Mouse (Mus musculus) hindbrain, embryonic 15.5 days (tissue): ENCODE data around the gene Cdv3. TPM values are rescaled to one million over a fixed set of nuclear protein-coding genes. Genes with fewer than 3 reads are reported as not detected.

Source experiments
- ATAC-seq: fragments of 200-750 bp; cut with Nextera tagmentation; 2 replicates; pipeline ENCODE4 v1.8.0; 2017; ENCODE audit warnings: low read depth, moderate number of reproducible peaks, moderate TSS enrichment; ENCODE audit not compliant: low FRiP score
- H3K27ac ChIP-seq: fragments of 300-500 bp; sonication (generic); replicated peaks from 2 replicates; pipeline ENCODE4 v1.5.1; 2015; ENCODE audit warnings: mild to moderate bottlenecking, inconsistent platforms
- H3K27me3 ChIP-seq: fragments of 300-500 bp; sonication (generic); 2 replicates; pipeline ENCODE4 v1.6.1; 2015; ENCODE audit warnings: control low read depth, inconsistent platforms
- H3K36me3 ChIP-seq: fragments of 300-500 bp; sonication (generic); 2 replicates; pipeline ENCODE4 v1.6.1; 2015; ENCODE audit warnings: control low read depth, inconsistent platforms
- H3K4me1 ChIP-seq: fragments of 300-500 bp; sonication (generic); replicated peaks from 2 replicates; pipeline ENCODE4 v1.6.1; 2015; ENCODE audit warnings: control low read depth, inconsistent platforms
- H3K4me2 ChIP-seq: fragments of 300-500 bp; sonication (generic); 2 replicates; pipeline ENCODE4 v1.6.1; 2015; ENCODE audit warnings: moderate library complexity, mild to moderate bottlenecking, inconsistent platforms
- H3K4me3 ChIP-seq: fragments of 300-500 bp; sonication (generic); 2 replicates; pipeline ENCODE4 v1.5.1; 2015; ENCODE audit warnings: mild to moderate bottlenecking, inconsistent platforms
- H3K9ac ChIP-seq: fragments of 300-500 bp; sonication (generic); 2 replicates; pipeline ENCODE4 v1.6.1; 2015; ENCODE audit warnings: inconsistent platforms
- H3K9me3 ChIP-seq: fragments of 300-500 bp; sonication (generic); 2 replicates; pipeline ENCODE4 v1.6.1; 2016; ENCODE audit warnings: control low read depth, inconsistent platforms
- WGBS: fragments of 180-500 bp; shearing (Covaris S2); methylation state at CpG from one replicate; pipeline ENCODE4 v1.1.7; 2015; 5-methylcytosine and 5-hydroxymethylcytosine counted together
- polyA plus RNA-seq: library from polyadenylated mRNA; unstranded; fragments of >200 nt; fragmentation: Nextera tagmentation; extraction: Ambion mirVana; gene quantifications from 2 replicates; pipeline ENCODE4 v1.2.1, GENCODE M21; 2015

Cdv3 gene
- polyA plus RNA-seq, 1 experiment from 2014 or later: 85.6 TPM

DNA sequence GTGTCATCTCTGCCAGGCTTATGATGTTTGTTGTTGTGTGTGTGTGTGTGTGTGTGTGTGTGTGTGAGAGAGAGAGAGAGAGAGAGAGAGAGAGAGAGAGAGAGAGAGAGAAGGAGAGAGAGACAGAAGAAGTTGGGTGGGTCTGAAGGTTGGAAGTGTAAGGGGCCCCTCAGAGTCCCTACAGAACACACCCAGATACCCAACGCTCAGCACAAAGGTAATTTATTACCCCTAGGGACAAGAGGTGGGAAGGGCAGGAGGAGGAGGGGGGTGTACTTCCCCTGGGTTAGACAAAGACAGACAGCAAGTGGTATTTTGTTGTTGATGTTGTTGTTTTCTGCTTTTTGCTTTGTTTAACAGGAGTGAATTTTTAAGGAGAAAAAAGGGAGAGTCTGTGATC, 20.0 kb upstream of the Cdv3 start:
- H3K27ac ChIP-seq: no peak overlapping the region
- no peak overlapping the region for H3K4me2 ChIP-seq
- no peaks in the 10 kb centered on the region for H3K9me3 ChIP-seq
- no peaks in the 10 kb centered on the region for H3K27me3 ChIP-seq
- H3K9ac ChIP-seq: no peak overlapping the region
- no peak for ATAC-seq
- WGBS: 22% methylated on average over 1 of the region's 1 CpGs
- H3K4me1 ChIP-seq: no peaks in the 10 kb centered on the region
- no peaks in the 10 kb centered on the region for H3K36me3 ChIP-seq
- H3K4me3 ChIP-seq: no peak overlapping the region

DNA sequence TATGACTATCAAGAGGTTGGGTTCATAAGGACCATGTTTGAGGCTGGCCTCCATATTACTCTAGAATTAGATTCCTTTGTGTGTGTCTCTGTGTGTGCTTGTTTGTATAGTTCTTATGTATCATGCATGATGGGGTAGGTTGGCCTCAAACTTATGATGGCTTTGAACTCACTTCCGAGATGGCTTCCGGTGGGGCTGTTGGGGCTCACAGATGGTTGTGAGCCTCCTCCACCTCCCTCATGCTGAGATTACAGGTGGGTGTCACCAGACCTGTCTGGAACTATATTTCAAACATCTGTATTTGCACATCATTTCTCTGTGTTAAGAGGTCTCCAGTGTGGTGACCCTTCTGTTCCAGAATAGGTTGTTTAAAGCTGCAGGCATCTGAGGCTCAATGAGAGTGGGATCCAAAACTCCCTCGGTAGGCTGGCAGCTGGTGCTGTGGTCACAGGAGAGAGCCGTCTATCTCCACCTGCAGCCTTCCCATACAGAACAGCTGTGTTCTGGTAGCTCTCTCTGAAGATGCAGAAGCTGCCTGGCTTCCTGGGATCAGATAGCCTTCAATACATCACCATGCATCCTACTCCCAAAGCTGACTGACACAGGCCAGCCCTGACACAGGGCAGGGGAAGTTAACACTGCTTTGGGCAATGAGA, 18.6 kb upstream of the Cdv3 start:
- H3K27ac ChIP-seq: no peak overlapping the region
- no peak overlapping the region for H3K9ac ChIP-seq
- no peaks in the 10 kb centered on the region for H3K27me3 ChIP-seq
- H3K4me1 ChIP-seq: 0 out of 2 replicates have a peak, but pooled peaks cover under 1% of the 10 kb centered on the region
- no peak for ATAC-seq
- no peaks in the 10 kb centered on the region for H3K9me3 ChIP-seq
- WGBS: 84% methylated on average over 4 of the region's 4 CpGs
- H3K36me3 ChIP-seq: no peaks in the 10 kb centered on the region
- no peak overlapping the region for H3K4me3 ChIP-seq
- no peak overlapping the region for H3K4me2 ChIP-seq

DNA sequence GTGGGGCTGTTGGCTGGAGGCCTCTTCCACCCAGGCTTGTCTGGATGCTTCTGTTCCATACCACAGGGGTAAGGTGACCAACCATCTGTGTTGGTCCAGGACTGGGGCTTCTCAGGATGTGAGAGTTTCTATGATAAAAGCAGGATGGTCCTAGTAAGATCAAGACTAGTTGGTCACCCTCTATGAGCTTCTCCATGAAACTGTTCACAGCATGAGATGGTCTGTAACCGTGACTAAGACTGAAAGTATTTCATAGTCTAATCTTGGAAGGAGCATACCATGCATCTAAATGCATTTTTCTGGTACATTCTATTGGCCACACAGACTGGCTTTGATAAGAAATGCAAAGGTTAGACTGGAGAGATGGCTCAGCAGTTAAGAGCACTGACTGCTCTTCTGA, 17.9 kb upstream of the Cdv3 start:
- no peak overlapping the region for H3K4me2 ChIP-seq
- 0 out of 2 replicates have a peak, but pooled peaks cover 7% of the 10 kb centered on the region for H3K4me1 ChIP-seq
- no peak overlapping the region for H3K9ac ChIP-seq
- no peaks in the 10 kb centered on the region for H3K36me3 ChIP-seq
- H3K9me3 ChIP-seq: no peaks in the 10 kb centered on the region
- 93% methylated on average over 1 of the region's 1 CpGs for WGBS
- no peak overlapping the region for H3K27ac ChIP-seq
- H3K27me3 ChIP-seq: no peaks in the 10 kb centered on the region
- ATAC-seq: no peak
- no peak overlapping the region for H3K4me3 ChIP-seq

DNA sequence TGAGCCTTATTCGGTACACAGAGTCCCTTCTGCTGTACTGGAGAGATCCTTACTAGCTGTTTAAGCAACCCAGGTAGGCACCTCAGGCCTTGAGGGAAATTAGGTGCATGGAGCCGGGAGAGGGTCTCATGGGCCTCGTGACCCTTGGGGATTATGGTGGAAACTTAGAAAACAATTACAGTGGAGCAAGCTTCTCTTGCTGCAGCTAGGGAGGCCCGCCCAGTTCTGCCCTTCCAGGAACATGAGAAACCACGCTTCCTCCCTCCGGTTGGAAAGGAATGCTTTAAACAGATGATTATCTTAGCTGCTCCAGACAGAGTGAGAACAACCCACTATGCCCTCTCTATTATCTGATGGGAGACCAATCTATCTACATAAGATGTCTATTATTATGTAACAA, 17.3 kb upstream of the Cdv3 start:
- H3K4me2 ChIP-seq: no peak overlapping the region
- H3K4me1 ChIP-seq: 0 out of 2 replicates have a peak, but pooled peaks cover 7% of the 10 kb centered on the region
- H3K9ac ChIP-seq: no peak overlapping the region
- H3K27me3 ChIP-seq: no peaks in the 10 kb centered on the region
- ATAC-seq: no peak
- 83% methylated on average over 6 of the region's 6 CpGs for WGBS
- no peak overlapping the region for H3K4me3 ChIP-seq
- H3K9me3 ChIP-seq: no peaks in the 10 kb centered on the region
- H3K36me3 ChIP-seq: no peaks in the 10 kb centered on the region
- H3K27ac ChIP-seq: no peak overlapping the region

DNA sequence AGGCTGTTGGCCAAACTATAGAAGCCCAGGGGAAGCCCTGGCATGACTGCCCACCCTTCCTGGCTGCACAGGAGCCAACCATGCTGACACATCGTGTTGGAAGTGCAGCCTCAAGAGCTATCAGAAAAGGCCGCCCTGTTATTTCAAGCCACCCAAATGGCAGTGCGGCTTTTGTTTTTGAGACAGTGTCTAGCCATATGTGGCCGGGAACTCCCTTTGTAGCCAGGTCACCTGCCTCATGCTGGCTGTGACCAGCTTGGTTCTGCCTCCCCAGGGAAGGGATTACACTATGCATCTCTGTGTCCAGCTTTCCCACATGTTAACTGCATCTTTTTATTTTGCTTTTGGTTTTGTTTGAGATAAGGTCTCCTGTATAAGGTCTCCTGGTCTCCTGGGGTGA, 14.9 kb upstream of the Cdv3 start:
- H3K9me3 ChIP-seq: no peaks in the 10 kb centered on the region
- no peak overlapping the region for H3K4me2 ChIP-seq
- H3K4me1 ChIP-seq: 0 out of 2 replicates have a peak, but pooled peaks cover 7% of the 10 kb centered on the region
- no peak overlapping the region for H3K4me3 ChIP-seq
- no peak overlapping the region for H3K9ac ChIP-seq
- no peaks in the 10 kb centered on the region for H3K27me3 ChIP-seq
- 80% methylated on average over 4 of the region's 4 CpGs for WGBS
- no peak overlapping the region for H3K27ac ChIP-seq
- ATAC-seq: no peak
- no peaks in the 10 kb centered on the region for H3K36me3 ChIP-seq

DNA sequence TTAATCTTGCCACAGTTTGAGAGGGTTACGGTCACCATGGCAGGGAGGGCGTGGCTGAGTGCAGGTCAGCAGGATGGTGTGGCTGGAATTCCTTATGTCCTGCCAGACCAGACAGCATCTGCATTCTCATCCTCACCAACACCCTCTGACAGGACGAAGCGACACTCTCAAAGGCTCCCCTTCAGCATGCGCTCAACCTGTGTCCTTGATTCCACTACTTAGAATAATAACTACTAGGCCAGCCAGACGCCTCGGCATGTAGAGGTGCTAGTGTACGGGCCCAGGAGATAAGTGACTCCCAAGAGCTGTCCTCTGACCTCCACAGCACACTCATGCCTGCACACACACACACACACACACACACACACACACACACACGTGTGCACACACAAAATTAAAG, 13.6 kb upstream of the Cdv3 start:
- Histone ChIP-seq H3K9me3 (no peaks in the 10 kb centered on the region), H3K36me3 (no peaks in the 10 kb centered on the region), H3K4me1 (0 out of 2 replicates have a peak, but pooled peaks cover 7% of the 10 kb centered on the region), H3K27ac (no peak overlapping the region), H3K27me3 (no peaks in the 10 kb centered on the region), H3K4me2 (no peak overlapping the region), H3K4me3 (no peak overlapping the region), H3K9ac (no peak overlapping the region)
- ATAC-seq: no peak
- WGBS: 73% methylated on average over 9 of the region's 9 CpGs

DNA sequence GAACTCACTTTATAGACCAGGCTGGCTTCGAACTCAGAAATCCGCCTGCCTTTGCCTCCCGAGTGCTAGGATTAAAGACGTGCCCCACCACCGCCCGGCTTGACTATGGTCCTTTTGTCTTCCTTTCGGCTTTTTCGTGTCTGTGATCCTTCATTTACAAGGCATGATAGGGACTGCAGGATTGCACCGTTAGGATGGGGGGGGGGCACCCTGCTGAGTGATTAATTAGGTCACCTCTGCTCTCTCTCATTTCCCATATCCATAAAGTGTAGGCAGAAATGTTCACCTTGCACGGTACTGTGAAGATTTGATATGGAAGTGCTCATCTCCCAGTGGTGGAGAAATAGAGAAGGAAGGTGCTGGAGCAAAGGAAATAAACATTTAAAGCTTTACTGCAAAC, 13.0 kb upstream of the Cdv3 start:
- Histone ChIP-seq H3K27me3 (no peaks in the 10 kb centered on the region), H3K27ac (no peak overlapping the region), H3K36me3 (no peaks in the 10 kb centered on the region), H3K4me1 (0 out of 2 replicates have a peak, but pooled peaks cover 7% of the 10 kb centered on the region), H3K4me3 (no peak overlapping the region), H3K9ac (no peak overlapping the region), H3K9me3 (no peaks in the 10 kb centered on the region), H3K4me2 (no peak overlapping the region)
- WGBS: 40% methylated on average over 10 of the region's 10 CpGs
- ATAC-seq: no peak

DNA sequence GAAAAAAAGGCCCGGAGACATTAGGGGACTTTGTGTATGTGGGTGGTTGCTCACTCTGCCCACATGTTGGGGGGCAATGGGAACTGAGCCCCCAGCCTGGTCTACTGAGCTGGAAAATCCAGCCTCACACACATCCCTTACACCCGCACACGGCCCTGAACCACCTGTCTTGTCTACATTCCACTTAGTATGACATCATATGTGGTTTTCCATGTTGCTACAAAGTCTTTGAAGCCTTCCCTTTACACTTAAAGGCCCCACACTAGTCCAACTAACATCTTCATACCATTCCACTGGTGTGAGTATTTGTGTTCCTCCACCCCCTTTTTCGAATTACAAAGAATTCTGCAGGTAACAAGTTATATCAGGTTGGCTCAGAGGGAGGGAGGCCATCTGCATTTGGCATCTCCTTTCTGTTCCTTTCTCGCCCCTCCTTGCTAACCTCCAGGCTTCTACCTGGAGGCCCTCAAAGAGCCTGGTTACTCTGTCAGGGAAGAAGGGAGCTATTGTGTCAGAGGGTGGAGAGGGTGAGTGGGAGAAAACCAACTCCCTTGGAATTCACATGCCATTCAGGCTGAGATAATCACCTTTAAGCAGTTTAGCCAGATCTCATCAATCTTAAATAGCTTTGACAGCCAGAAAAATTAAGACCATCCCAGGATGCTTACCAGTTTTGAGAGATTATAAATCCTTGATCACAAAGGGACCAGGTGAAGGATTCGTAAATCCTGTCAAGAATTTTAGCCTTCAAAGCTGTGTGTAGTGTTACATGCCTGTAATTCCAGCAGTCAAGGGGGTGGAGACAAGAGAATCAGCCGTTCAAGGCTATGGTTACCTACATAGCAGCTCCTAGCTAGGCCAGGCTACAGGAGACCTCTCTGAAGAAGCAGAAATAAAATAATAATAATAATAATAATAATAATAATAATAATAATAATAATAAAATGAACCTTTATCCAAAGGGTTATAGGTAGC, 11.0 kb upstream of the Cdv3 start:
- H3K4me3 ChIP-seq: no peak overlapping the region
- WGBS: 85% methylated on average over 7 of the region's 7 CpGs
- no peaks in the 10 kb centered on the region for H3K27me3 ChIP-seq
- H3K9ac ChIP-seq: no peak overlapping the region
- 0 out of 2 replicates have a peak, but pooled peaks cover 7% of the 10 kb centered on the region for H3K4me1 ChIP-seq
- no peaks in the 10 kb centered on the region for H3K9me3 ChIP-seq
- no peak overlapping the region for H3K4me2 ChIP-seq
- ATAC-seq: no peak
- no peak overlapping the region for H3K27ac ChIP-seq
- H3K36me3 ChIP-seq: no peaks in the 10 kb centered on the region

DNA sequence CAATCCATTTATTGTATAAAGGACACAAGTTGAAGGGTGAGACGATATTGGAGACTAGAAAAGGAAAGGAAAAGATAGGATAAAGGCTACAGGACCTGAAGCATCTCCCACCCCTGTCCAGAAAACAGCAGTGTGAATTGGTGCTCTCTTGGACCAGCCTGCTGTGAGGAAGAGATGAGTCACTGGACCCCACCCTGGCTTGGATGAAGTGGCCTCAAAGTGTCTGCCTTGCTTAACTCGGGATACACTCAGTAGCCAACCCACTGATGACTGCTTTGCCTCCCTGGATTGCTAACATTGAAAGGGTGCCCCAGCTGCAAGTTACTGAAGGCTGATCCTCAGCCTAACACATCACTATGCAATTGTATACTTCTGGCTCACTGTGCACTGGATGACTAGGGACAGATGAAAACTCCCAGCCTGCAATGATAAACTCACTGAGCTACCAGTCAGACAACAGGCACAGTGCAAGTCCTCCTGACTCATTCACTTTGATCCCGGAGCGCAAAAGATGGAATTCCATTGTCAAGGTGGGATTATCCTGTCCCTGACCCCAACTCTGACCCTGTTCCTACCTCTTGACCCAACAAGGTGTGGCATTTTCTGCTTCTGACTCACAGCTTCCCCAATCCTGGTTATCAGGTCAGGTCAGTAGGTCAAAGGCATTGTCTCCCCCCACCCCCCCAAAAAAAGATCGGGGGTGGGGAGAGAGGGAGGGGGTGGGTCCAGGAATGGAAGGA, 6.8 kb upstream of the Cdv3 start:
- H3K9me3 ChIP-seq: no peaks in the 10 kb centered on the region
- H3K36me3 ChIP-seq: no peaks in the 10 kb centered on the region
- H3K27ac ChIP-seq: no peak overlapping the region
- no peak for ATAC-seq
- no peak overlapping the region for H3K4me2 ChIP-seq
- H3K27me3 ChIP-seq: no peaks in the 10 kb centered on the region
- no peaks in the 10 kb centered on the region for H3K4me1 ChIP-seq
- H3K9ac ChIP-seq: no peak overlapping the region
- H3K4me3 ChIP-seq: no peak overlapping the region
- WGBS: 82% methylated on average over 5 of the region's 5 CpGs

DNA sequence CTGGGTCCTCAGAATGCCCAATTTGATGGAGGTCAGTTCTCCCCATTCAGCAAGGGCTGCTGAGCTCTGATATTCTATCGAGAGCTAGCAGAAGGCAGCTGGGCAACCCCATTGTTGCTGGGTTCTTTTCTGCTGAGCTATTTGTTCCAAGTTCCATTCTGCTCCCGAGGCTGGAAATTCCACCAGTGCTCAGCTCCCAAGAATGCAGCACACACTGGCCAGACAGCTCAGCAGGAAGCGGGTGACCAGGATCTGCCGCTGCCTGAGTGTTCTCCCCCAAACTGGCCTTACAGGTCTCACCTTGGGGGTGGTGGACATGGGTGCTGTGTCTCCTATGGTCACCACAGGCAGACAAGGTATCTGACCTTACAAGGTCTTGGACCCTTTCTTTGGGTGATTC, 4.3 kb upstream of the Cdv3 start:
- no peak overlapping the region for H3K4me2 ChIP-seq
- no peak overlapping the region for H3K4me3 ChIP-seq
- H3K9ac ChIP-seq: no peak overlapping the region
- peaks cover 13% of the 10 kb centered on the region for H3K4me1 ChIP-seq
- 45% methylated on average over 4 of the region's 4 CpGs for WGBS
- ATAC-seq: no peak
- H3K9me3 ChIP-seq: no peaks in the 10 kb centered on the region
- no peaks in the 10 kb centered on the region for H3K36me3 ChIP-seq
- no peak overlapping the region for H3K27ac ChIP-seq
- H3K27me3 ChIP-seq: no peaks in the 10 kb centered on the region

DNA sequence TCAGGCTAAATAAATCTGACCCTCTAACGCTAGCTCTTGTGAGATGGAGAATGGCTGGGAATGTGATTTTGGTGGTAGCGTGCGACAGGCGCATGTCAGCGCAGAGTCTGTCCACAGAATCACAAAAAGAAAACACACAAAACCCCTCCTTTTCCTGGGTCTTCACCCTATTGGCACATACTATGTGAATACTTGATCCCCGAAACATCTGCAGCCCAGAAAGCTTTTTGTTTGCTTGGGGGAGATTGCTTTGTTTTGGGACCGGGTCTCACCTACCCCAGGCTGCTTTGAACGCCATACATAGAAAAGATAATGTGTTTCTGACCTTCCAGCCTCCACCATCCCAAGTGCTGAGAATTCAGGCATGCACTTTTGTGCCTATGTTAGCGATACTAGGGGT, 716 bp upstream of the Cdv3 start:
- Histone ChIP-seq H3K27ac (peak overlapping the region; percentile 80), H3K27me3 (no peaks in the 10 kb centered on the region), H3K4me2 (peak overlapping the region; percentile 69), H3K36me3 (no peaks in the 10 kb centered on the region), H3K4me3 (peak overlapping the region; percentile 97), H3K9ac (peak overlapping the region; percentile 33), H3K9me3 (no peaks in the 10 kb centered on the region), H3K4me1 (peaks cover 33% of the 10 kb centered on the region)
- ATAC-seq: no peak
- WGBS: 68% methylated on average over 9 of the region's 9 CpGs
